ENCODE assay signal across 25 mouse cellular contexts in the genomic region with DNA sequence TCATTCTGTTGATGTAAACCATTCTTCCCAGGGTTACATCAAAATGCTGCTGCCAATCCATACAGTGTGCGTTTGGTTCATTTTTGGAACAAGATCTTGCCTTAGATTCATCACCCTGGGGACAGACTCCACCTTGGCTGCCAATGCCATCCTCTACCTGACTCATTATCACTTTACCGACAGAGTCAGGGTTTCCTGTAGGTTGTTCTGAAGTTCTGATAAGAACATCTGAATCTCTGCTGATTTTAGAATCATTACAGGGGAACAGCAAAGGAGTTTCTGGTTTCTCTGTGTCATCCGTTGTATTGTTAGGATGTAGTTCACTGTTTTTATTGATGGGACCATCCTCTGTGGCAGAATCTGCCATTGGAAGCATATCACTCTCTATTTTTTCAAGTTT.
"Had no signal": no experiment of that assay in that cellular context is flagged by ENCODE, and none has a peak within 500 bp of the region (broad histone marks: within the 10 kb centered on the region; RNA-seq: fewer than 3 reads in every experiment).

No protein-coding gene starts in this region.

- H3K36me3 ChIP-seq: heart, embryonic 15.5 days had no signal

- H3K4me3 ChIP-seq: gastrocnemius, adult 2 months; heart, embryonic 13.5 days; heart, embryonic 15.5 days; hindbrain, embryonic 13.5 days; hindbrain, embryonic 15.5 days; kidney, embryonic 15.5 days; liver, embryonic 12.5 days had no signal

- H3K27me3 ChIP-seq: heart, embryonic 13.5 days; heart, embryonic 15.5 days; hindbrain, embryonic 13.5 days; hindbrain, embryonic 15.5 days; kidney, embryonic 15.5 days; liver, embryonic 12.5 days had no signal

- DNase-seq: gastrocnemius, adult 2 months; gastrocnemius, postnatal 10 days; gastrocnemius, postnatal 25 days; heart, adult 18-20 months; heart, postnatal 14 days; heart, postnatal 36 days; kidney, adult 11 months; kidney, adult 2 months; kidney, adult 9 months; kidney, postnatal 14 days; kidney, postnatal 36 days; layer of hippocampus, adult 9-11 months; layer of hippocampus, postnatal 36 days; left cerebral cortex, postnatal 4 days had no signal

- H3K9me3 ChIP-seq: heart, embryonic 13.5 days; heart, embryonic 15.5 days; hindbrain, embryonic 13.5 days; hindbrain, embryonic 15.5 days; kidney, embryonic 15.5 days; liver, embryonic 12.5 days had no signal

- ATAC-seq: hindbrain, postnatal 0 days; intestine, embryonic 16.5 days; liver, embryonic 12.5 days had no signal

- H3K27ac ChIP-seq: gastrocnemius, adult 2 months; heart, embryonic 13.5 days; heart, embryonic 15.5 days; hindbrain, embryonic 13.5 days; hindbrain, embryonic 15.5 days; hindbrain, postnatal 0 days; kidney, postnatal 0 days; liver, embryonic 12.5 days; liver, embryonic 14.5 days had no signal

- H3K9ac ChIP-seq: heart, embryonic 13.5 days; heart, embryonic 15.5 days; hindbrain, embryonic 13.5 days; hindbrain, embryonic 15.5 days; kidney, embryonic 15.5 days; liver, embryonic 12.5 days; liver, embryonic 14.5 days had no signal

- H3K4me2 ChIP-seq: heart, embryonic 11.5 days; heart, embryonic 13.5 days; heart, embryonic 15.5 days; hindbrain, embryonic 13.5 days; hindbrain, embryonic 15.5 days; kidney, embryonic 15.5 days; liver, embryonic 12.5 days had no signal
